Mouse (Mus musculus) hindbrain, embryonic 13.5 days (tissue): ENCODE data around the gene H3f3b. TPM values are rescaled to one million over a fixed set of nuclear protein-coding genes. Genes with fewer than 3 reads are reported as not detected.

Source experiments
- ATAC-seq: fragments of 200-750 bp; cut with Nextera tagmentation; 2 replicates; pipeline ENCODE4 v1.8.0; 2017; ENCODE audit warnings: moderate TSS enrichment; ENCODE audit not compliant: low FRiP score
- H3K27ac ChIP-seq: fragments of 300-500 bp; sonication (generic); 2 replicates; pipeline ENCODE4 v1.5.1; 2015; ENCODE audit warnings: inconsistent platforms, mild to moderate bottlenecking, moderate library complexity
- H3K27me3 ChIP-seq: fragments of 300-500 bp; sonication (generic); 2 replicates; pipeline ENCODE4 v1.6.1; 2015; ENCODE audit warnings: mild to moderate bottlenecking, inconsistent platforms
- H3K36me3 ChIP-seq: fragments of 300-500 bp; sonication (generic); 2 replicates; pipeline ENCODE4 v1.6.1; 2015; ENCODE audit warnings: mild to moderate bottlenecking, inconsistent platforms
- H3K4me1 ChIP-seq: fragments of 300-500 bp; sonication (generic); replicated peaks from 2 replicates; pipeline ENCODE4 v1.6.1; 2015; ENCODE audit warnings: inconsistent platforms
- H3K4me2 ChIP-seq: fragments of 300-500 bp; sonication (generic); 2 replicates; pipeline ENCODE4 v1.6.1; 2015; ENCODE audit warnings: inconsistent platforms, mild to moderate bottlenecking, moderate library complexity
- H3K4me3 ChIP-seq: fragments of 300-500 bp; sonication (generic); 2 replicates; pipeline ENCODE4 v1.5.1; 2015; ENCODE audit warnings: mild to moderate bottlenecking, inconsistent platforms
- H3K9ac ChIP-seq: fragments of 300-500 bp; sonication (generic); 2 replicates; pipeline ENCODE4 v1.6.1; 2015; ENCODE audit warnings: mild to moderate bottlenecking, inconsistent platforms
- H3K9me3 ChIP-seq: fragments of 300-500 bp; sonication (generic); 2 replicates; pipeline ENCODE4 v1.6.1; 2016; ENCODE audit warnings: inconsistent platforms
- WGBS: fragments of 180-500 bp; shearing (Covaris S2); methylation state at CpG from one replicate; pipeline ENCODE4 v1.1.7; 2015; 5-methylcytosine and 5-hydroxymethylcytosine counted together
- polyA plus RNA-seq: library from polyadenylated mRNA; unstranded; fragments of >200 nt; fragmentation: Nextera tagmentation; extraction: Ambion mirVana; gene quantifications from 2 replicates; pipeline ENCODE4 v1.2.1, GENCODE M21; 2015

Gene H3f3b
- polyA plus RNA-seq, 1 experiment from 2014 or later: 2,444 TPM

DNA sequence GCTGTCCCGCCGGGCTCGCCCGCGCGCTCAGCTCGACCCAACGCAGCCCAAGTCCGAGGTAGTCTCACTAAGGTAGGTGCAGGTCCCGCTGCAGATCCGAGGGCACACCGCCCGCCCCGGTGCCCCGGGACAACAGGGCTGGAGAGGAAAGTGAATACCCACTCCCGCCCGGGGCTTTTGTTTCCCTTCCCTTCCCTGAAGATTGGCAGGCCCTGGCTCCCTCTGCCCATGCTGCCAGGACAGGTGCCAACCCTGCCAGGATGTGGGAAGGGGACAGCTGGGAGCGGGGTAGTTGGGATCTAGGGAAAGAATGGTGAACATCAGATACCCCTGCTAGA is 52.7 kb downstream of the H3f3b start:
- peaks cover 20% of the 10 kb centered on the region for H3K4me1 ChIP-seq
- peak overlapping the region; percentile 65 for H3K4me2 ChIP-seq
- H3K36me3 ChIP-seq: no peaks in the 10 kb centered on the region
- H3K9ac ChIP-seq: peak overlapping the region; percentile 64
- H3K27me3 ChIP-seq: peaks cover 74% of the 10 kb centered on the region
- ATAC-seq: peak; percentile 46; the same call in 1 of the 2 replicates
- 0 out of 2 replicates have a peak overlapping the region, but pooled peaks have one; percentile 18 for H3K27ac ChIP-seq
- H3K4me3 ChIP-seq: peak overlapping the region; percentile 44
- 2% methylated on average over 18 of the region's 18 CpGs for WGBS
- no peaks in the 10 kb centered on the region for H3K9me3 ChIP-seq

- peak; percentile 17; the same call in 1 of the 2 replicates for ATAC-seq
Observed at GRCm38 (mm10) chr11:115974309-115975082, 53.3 kb downstream of the H3f3b start, which contains the start of gene Itgb4. Gene Itgb4 (plus strand): TSS chr11:115974709.

More at GRCm38 (mm10) chr11:115974309-115975082, 53.3 kb downstream of the H3f3b start, which contains the start of gene Itgb4:
- Histone ChIP-seq H3K27me3 (peaks cover 74% of the 10 kb centered on the region), H3K4me2 (peak within 1 kb of the TSS; percentile 65), H3K9ac (peak within 1 kb of the TSS; percentile 64), H3K4me1 (peaks cover 20% of the 10 kb centered on the region), H3K4me3 (peak within 1 kb of the TSS; percentile 44), H3K9me3 (no peaks in the 10 kb centered on the region), H3K36me3 (no peaks in the 10 kb centered on the region), H3K27ac (0 out of 2 replicates have a peak within 1 kb of the TSS, but pooled peaks have one; percentile 18)
- 12% methylated on average over 44 of the region's 58 CpGs for WGBS

Other genes with a start within 250 kb of the H3f3b start
- gene Caskin2, start 214.3 kb downstream of the H3f3b start, polyA plus RNA-seq: 11.6 and 11.8 TPM in 2 replicates
- 24.5 and 25.4 TPM in 2 replicates for gene Tsen54, start 213.2 kb downstream of the H3f3b start, polyA plus RNA-seq
- 1.00 and 2.2 TPM in 2 replicates for gene Llgl2, start 203.9 kb downstream of the H3f3b start, polyA plus RNA-seq
- not detected in 2 replicates for gene Myo15b, start 169.6 kb downstream of the H3f3b start, polyA plus RNA-seq
- 2.0 and 2.7 TPM in 2 replicates for gene Smim5, start 128.0 kb downstream of the H3f3b start, polyA plus RNA-seq
- 0.88 and 1.0 TPM in 2 replicates for gene Smim6, start 115.9 kb downstream of the H3f3b start, polyA plus RNA-seq
- 49.9 and 55.3 TPM in 2 replicates for gene Sap30bp, start 94.7 kb downstream of the H3f3b start, polyA plus RNA-seq
- 25.0 and 25.9 TPM in 2 replicates for gene Recql5, start 94.5 kb downstream of the H3f3b start, polyA plus RNA-seq
- gene Itgb4, start 53.3 kb downstream of the H3f3b start, polyA plus RNA-seq: 0.88 and 1.3 TPM in 2 replicates
- 64.3 and 65.5 TPM in 2 replicates for gene Galk1, start 15.2 kb downstream of the H3f3b start, polyA plus RNA-seq
- gene Unk, start 2.4 kb upstream of the H3f3b start, polyA plus RNA-seq: 33.8 and 37.1 TPM in 2 replicates
- 1.5 and 2.0 TPM in 2 replicates for gene Unc13d, start 50.0 kb upstream of the H3f3b start, polyA plus RNA-seq
- 129 and 133 TPM in 2 replicates for gene Wbp2, start 59.0 kb upstream of the H3f3b start, polyA plus RNA-seq
- gene Trim47, start 99.2 kb upstream of the H3f3b start, polyA plus RNA-seq: 3.9 and 4.5 TPM in 2 replicates
- 1.9 and 2.3 TPM in 2 replicates for gene Trim65, start 103.2 kb upstream of the H3f3b start, polyA plus RNA-seq
- gene Mrpl38, start 110.9 kb upstream of the H3f3b start, polyA plus RNA-seq: 76.4 and 78.2 TPM in 2 replicates
- 64.4 and 69.5 TPM in 2 replicates for gene Fbf1, start 140.2 kb upstream of the H3f3b start, polyA plus RNA-seq
- gene Ten1, start 170.9 kb upstream of the H3f3b start, polyA plus RNA-seq: 87.7 and 91.7 TPM in 2 replicates
- gene Acox1, start 171.1 kb upstream of the H3f3b start, polyA plus RNA-seq: 53.2 and 54.6 TPM in 2 replicates
- gene Evpl, start 210.1 kb upstream of the H3f3b start, polyA plus RNA-seq: 0.35 and 0.43 TPM in 2 replicates
- gene Srp68, start 246.3 kb upstream of the H3f3b start, polyA plus RNA-seq: 63.7 and 64.4 TPM in 2 replicates